Mouse (Mus musculus) frontal cortex, postnatal 25 days (tissue): ENCODE measurements around the gene Trim67.

Source experiments
- DNase-seq, 2 experiments: peaks; one replicate each; pipeline ENCODE4 v3.0.0; 2022; ENCODE audit warnings: low spot score in 2 of 2

Trim67 gene

GRCm38 (mm10) chr8:124792708-124793107 lies at the start of gene Trim67:
TSS of gene Trim67 (plus strand) at chr8:124793092.
- peak in 1 of 2 experiments; percentile 31 for DNase-seq

GRCm38 (mm10) chr8:124746661-124747060 lies 46.2 kb upstream of the Trim67 start:
- no peak for DNase-seq

GRCm38 (mm10) chr8:124751191-124751590 lies 41.7 kb upstream of the Trim67 start:
- no peak for DNase-seq

GRCm38 (mm10) chr8:124751709-124752173 lies 41.2 kb upstream of the Trim67 start, which contains the start of gene Fam89a:
TSS of gene Fam89a (minus strand) at chr8:124751832.
- DNase-seq: no peak

DNA sequence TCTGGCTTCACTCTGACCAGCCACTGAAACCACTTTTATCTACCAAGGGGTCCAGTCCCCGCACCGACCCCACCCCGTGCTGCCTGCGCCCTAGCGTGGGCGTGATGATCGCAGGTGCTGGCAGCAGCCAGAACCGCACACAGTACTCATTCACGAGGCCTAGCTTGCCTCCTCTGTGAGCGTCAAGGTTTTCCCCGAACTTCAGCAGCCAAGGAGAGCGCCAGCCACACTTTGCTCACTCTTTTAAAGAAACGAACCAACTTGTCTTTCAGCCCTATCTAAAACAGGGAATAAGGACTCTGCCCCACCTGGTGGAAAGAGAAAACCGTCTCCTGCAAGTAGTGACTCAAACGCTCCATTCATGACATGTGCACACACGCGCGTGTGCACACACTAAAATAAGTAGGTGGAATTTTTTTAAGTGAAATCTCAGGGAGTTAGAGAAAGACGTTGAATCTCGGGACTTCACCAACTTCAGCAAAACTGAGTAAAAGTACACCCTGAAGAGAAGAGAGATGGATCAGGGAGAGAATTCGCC lies 40.5 kb upstream of the Trim67 start:
- no peak for DNase-seq

DNA sequence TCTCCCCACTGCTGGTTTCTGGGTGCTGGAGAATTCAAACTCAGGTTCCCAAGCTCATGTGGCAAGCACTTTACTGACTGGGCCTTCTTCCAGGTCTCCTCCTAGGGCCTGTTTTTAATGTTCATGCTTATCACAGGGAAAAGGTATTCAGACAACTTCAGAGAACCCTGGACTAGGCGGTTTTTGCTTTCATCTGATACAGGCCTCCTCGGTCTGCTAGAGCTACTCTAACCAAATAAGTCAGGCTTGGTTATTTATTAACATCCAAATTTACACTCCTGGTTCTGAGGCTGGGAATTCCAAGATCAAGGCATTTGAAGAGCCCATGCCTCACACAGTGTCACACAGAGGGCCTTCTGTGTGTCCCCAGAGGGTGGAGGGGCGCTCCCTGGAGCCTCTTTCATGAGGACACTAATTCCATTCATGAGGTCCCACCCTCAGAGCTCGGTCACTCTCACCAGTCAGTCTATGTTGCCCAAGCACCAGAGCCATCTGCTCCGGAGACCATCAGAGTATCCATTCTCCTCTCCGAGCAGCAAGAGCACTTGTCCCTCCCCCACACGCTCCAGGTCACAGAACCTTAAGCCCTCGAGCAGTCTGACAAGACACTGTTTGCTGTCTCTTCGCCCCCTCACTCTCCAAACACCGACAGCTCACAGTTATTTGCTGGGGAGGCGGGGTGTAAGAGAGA lies 38.6 kb upstream of the Trim67 start:
- DNase-seq: no peak

DNA sequence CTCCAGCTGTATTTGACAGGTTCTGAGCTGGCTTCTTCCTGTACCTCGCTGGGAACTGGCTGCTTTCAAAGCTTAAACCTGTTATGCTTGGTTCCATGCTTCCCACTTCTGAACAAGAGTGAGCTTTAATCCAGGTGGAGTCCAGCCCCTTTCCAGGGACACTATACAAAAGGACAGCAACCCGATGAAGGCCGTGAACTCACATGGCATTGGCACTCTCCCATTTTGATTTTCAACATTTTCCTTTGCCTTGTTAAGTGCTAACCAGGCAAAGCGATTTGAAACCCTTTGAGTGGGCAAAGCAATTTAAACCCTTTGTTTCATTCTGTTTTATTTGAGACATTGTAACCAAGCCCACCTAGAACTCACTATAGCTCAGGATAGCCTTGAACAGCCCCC lies 38.1 kb upstream of the Trim67 start:
- DNase-seq: no peak

DNA sequence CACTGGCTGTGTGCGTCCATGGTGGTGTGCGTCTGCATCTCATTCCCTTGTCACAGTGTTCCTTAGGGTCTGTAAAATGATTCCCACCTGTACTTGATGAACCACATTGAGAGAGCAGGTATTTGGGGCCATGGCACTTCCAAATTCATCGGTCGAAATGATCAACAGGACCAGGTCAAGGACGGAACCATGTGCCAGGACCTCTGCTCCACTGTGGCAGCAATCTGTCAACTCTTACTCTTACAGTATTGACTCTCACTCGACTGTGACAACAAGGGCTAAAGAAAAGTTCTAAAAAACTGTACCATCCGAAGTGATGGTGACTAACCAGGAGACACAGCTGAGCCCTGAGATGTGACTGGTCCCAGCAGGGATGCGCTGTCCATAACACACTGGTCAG lies 37.4 kb upstream of the Trim67 start:
- no peak for DNase-seq

DNA sequence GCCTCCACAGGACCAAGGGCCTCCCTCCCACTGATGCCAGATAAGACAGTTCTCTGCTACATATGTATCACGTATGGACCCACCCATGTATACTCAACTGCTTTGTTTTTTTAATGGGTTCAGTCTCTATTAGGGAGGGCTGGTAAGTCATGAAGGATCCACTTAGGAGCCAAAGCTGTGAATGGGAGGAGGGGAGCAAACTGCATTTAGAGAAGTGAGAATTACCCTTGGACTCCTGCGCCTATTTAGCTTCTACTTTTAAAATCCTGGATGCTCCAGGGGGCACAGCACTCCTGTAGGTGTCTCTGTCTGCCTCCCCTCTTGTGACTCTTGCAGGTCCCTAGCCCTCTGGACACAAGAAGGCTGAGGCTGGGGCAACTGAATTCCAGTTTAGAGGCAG lies 36.7 kb upstream of the Trim67 start:
- DNase-seq: no peak

DNA sequence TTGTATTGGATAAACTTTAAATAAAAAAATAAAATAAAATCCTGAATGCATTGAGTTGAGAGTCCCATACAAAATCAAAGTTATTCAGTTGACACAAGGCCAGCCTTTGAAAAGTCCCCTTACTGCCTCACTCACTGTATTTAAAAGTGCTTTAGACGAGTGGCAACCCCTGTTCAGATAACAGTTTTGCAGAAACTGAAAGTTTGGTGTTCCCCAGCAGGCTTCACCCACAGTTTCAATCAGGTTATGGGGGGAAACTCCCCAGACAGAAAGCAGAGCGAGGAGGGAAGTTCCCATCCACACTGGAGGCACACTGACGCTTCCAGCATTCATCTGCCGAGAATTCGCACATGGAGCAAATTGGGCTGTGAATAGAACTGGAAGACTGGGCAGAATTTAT lies 36.3 kb upstream of the Trim67 start:
- no peak for DNase-seq

GRCm38 (mm10) chr8:124758544-124758943 lies 34.3 kb upstream of the Trim67 start:
- no peak for DNase-seq

- DNase-seq: no peak
Observed at GRCm38 (mm10) chr8:124763061-124763460, 29.8 kb upstream of the Trim67 start.

DNA sequence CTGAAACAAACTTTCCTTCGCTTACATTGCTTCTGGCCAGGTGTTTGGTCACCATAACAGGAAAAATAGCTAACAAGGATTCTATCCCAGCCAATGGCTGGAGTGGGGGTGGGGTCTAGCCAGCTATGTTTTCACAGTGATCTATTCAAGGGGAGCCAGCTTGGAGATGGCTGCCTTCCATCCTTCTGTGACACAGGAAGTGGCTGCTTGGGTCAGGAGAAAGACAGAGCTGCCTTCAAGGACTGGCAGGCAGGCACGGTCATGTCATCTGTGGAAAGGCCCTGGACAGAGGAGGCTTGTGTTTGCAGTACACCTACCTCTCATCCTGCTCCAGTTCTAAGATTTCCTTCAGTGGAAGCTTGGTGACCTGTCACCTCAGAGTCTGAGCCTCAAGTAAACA lies 20.5 kb upstream of the Trim67 start:
- DNase-seq: no peak

GRCm38 (mm10) chr8:124775695-124776094 lies 17.2 kb upstream of the Trim67 start:
- DNase-seq: peak; percentile 61 to 65

GRCm38 (mm10) chr8:124780236-124780635 lies 12.7 kb upstream of the Trim67 start:
- no peak for DNase-seq

DNA sequence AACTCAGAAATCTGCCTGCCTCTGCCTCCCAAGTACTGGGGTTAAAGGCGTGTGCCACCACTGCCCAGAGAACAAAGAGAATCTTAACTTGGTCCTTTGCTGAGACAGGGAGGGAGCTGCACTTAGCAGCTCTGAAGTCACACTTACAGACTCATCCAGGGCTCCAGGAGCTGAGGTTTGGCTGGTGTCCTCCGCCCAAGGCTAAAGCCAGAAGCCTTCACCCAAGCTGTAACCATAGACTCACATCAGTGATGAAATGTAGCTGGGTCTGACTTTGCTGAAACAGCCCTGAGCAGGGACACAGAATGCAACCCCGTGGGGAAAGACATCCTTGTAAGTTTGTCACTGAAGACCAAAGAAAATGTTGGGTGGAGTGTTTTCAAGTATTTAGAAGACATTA lies 10.5 kb upstream of the Trim67 start:
- DNase-seq: no peak

DNA sequence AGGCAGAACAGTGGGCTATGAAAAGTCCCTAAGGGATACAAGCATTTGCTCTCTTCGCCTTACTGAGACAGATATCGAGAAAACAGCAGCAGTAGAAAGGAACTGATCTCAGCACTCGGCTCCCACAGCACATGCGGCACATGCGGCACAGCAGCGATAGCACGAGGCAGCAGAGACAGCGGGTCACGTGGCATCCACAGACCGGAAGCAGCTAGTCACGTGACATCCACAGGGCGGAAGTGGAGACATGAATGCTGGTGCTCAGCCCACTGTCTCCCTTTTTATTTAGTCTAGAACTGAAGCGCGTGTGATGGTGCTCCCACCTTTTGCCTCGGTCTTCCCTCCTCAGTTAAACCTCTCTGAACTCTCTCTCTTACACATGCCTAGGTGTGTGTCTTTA lies 9.7 kb upstream of the Trim67 start:
- DNase-seq: no peak

DNA sequence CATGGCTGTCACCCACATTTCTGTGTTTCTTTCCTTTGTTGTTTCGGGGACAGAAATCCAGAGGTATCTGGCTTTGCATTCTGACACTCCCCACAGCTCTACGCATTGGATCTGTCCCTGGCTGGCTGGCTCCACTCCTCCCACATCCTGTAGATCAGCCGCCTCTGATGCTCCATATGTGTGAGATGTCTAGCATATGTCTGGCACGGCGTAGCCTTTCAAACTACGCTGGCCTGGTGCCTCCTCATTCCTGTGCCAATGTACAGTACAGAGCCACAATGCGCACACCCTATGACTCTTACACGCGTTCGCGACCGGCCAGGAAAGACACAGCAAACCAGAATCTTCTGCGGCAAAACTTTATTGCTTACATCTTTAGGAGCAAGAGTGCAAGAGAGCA lies 8.3 kb upstream of the Trim67 start:
- DNase-seq: peak in 1 of 2 experiments; percentile 37

DNA sequence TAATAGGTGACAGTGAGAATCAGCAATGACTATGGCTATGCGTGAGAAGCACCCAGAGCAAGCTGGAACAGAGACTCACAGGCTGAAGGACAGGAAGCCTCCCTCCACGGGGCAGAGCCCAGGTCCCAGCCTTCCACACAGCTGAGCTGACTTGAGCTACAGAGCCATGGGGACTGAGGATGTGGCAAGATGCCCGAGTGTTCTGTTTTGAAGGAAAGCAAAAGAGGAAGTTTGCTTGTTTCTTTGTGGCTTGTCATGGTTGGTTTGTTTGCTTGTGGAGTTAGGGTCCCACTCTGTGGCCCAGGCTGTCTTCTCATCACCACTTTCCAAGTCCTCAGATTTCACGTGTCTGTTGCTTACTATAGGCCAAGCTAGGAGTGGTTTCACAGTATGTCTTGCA lies 2.2 kb upstream of the Trim67 start:
- no peak for DNase-seq

GRCm38 (mm10) chr8:124791751-124792150 lies 1.1 kb upstream of the Trim67 start:
- no peak for DNase-seq

DNA sequence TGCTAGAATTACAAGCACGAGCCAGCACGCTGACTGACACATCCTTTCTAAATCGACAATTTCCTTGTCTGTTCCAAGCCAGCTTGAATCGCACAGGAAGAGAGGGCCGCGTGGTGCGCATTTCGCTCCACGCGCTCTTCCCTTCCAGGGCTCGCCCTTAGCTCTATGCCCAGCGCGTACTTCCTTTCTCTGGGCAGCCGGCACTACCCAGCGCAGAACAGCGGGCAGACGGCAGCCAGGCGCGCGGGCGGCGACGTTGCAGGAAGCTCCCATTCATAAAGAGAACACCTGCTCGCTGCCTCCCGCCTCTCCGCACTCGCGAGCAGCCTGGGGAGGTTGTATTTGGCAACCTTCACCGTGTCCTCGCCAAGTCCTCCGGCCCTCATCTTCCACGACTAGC lies 706 bp upstream of the Trim67 start:
- DNase-seq: no peak

- DNase-seq: peak; percentile 48 to 65
Observed at GRCm38 (mm10) chr8:124793172-124793651, 320 bp downstream of the Trim67 start.

DNA sequence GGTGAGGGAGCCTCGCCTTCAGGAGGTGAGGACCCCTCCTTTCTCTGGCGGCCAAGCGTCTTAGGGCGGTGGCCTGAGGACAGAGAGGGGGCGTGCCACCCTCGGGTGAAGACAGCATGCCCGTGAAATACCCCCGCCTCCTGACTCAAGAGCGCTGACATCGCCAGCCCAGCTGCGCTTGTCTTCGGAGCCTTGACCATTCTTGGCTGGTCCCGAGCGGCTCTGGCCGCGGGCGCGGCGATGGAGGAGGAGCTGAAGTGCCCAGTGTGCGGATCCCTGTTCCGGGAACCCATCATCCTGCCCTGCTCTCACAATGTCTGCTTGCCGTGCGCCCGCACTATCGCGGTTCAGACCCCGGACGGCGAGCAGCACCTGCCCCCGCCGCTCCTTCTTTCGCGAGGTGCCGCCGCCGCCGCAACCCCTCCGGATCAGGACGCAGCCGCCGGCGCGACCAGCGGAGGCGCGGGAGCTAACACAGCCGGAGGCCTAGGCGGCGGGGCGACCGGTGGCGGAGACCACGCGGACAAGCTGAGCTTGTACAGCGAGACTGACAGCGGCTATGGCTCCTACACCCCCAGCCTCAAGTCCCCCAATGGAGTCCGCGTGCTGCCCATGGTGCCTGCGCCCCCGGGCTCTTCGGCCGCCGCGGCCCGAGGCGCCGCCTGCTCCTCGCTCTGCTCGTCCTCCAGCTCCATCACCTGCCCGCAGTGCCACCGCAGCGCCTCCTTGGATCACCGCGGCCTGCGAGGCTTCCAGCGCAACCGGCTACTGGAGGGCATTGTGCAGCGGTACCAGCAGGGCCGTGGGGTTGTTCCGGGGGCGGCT lies 981 bp downstream of the Trim67 start:
- DNase-seq: no peak
